Mouse (Mus musculus) layer of hippocampus, postnatal 10 days (tissue): ENCODE measurements at regions not wholly inside any gene's neighbourhood (a gene's known extent, or its start where the extent isn't known, plus 50 kb on each side); places are given as distances from the start of the nearest gene placed in this dataset.
A peak's percentile ranks its signal among the peaks of the same experiment; 100 is the strongest.

Experiments used
- DNase-seq, 2 experiments: peaks; one replicate each; pipeline ENCODE4 v3.0.0; 2021; ENCODE audit warnings: low spot score in 2 of 2

- no peak for DNase-seq
These were observed 93.8 kb upstream of the Tmem189 start for GRCm38 (mm10) chr2:167783374-167783773.

GRCm38 (mm10) chr2:167782231-167782999 lies 92.8 kb upstream of the Tmem189 start:
- DNase-seq: peak; percentile 56 to 70

GRCm38 (mm10) chr2:167781496-167781895 lies 91.9 kb upstream of the Tmem189 start:
- DNase-seq: no peak

DNA sequence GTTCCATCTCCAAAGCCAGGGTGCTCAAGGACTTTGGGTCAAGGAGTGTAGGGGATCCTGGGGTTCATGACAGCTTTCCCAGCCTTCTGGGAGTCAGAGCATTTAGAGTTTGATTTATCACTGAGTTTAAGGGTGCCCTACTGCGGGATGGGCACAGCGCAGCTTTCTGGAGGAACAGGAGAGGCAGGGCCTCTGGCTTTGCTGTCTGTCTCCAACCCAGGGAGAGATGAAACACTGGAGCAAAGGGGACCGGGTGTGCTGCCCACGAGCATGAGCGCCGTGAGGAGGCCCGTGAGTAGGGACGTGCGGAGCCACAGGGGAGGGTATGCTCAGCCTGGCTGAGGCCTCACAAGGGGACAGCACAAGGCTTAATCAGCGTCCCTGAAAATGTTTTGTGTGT lies 89.1 kb upstream of the Tmem189 start:
- DNase-seq: no peak

- no peak for DNase-seq
These were observed 88.6 kb upstream of the Tmem189 start for GRCm38 (mm10) chr2:167778271-167778670.

- DNase-seq: peak; percentile 51 to 56
These were observed 87.9 kb upstream of the Tmem189 start for GRCm38 (mm10) chr2:167777331-167778085.

DNA sequence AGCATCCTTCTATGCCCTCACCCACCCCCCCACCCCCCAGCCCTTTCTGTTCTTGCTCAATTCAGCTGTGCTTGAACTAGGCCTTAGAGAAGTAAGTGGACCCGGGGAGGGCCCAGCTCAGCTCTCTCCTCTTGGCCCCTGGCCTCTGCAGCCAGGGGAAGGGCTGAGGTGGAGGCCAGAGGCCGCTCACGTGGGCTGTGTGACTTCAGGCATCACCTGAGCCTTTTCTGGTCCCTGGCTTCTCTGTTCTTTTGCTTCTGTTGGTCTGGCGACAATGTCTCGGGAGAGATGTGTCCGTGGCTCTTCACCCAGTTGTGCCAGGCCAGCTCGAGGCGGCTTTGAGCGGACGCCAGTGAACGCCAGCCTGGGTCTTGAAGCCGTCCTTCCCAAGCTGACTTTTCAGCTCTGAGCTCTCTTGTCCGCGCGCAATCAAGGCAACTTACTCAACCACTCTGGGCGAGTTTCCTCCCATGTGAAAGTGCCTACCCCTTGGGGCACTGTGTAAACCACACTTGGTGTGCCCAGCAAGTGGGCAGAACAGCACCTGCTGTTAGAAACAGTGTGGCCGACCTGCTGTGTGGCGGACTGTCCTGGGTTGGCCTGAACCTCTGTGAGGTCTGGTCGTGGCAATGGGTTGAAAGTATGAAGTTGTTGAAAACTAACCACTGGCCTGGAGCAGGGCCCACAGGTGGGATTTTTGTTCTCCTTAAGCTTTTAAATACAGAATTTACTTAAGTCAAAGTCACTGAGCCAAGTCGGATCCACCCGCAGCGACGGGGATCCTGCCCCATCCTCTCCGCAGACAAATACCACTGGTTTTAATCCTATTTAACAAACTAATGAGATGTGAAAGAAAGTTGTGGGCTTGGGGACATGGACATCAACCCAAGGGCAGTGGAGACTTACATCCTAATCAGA lies 86.9 kb upstream of the Tmem189 start:
- DNase-seq: no peak

- no peak for DNase-seq
These were observed 85.7 kb upstream of the Tmem189 start for GRCm38 (mm10) chr2:167775218-167775915.

GRCm38 (mm10) chr2:167774806-167775179 lies 85.2 kb upstream of the Tmem189 start:
- DNase-seq: no peak

- DNase-seq: no peak
These were observed 84.7 kb upstream of the Tmem189 start for GRCm38 (mm10) chr2:167774166-167774805.

DNA sequence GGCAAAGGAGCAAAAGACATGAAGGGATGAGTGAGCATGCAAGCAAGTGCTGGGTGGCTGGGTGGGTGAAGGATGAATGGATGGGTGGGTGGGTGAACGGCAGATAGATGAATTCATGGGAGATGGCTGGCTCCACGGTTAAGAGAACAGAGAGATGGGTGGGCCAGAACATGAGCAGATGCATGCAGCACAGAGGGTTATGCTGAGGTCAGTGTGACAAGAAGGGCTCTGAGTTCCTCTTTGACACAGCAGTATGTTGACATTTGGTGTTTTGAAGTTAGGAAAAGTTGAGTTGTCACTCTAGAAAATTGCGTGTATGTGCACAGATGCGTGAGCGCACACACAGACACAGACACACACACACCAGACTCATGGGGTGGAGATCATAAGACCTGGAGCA lies 83.2 kb upstream of the Tmem189 start:
- no peak for DNase-seq

DNA sequence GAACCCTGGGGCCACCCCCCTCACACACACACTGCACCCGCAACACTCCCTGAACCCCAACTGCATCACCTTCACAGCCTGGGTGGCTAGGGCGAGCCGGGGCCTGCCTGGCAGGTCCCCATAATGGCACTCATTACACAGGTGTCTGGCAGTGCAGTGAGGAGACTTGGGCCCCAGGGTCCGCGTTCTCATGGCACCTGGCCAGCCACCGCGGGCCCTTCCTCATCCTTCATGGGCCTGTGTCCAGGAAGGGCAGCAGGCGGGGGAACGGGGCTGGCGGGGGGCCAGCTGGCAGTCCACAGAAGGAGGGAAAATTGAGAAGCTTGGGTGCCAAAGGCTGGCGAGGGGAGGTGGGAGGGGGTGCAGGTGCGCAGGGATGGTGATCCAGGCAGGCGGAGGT lies 78.3 kb upstream of the Tmem189 start:
- peak; percentile 49 to 64 for DNase-seq

GRCm38 (mm10) chr2:167767371-167767770 lies 77.7 kb upstream of the Tmem189 start:
- no peak for DNase-seq

GRCm38 (mm10) chr2:167765811-167766210 lies 76.2 kb upstream of the Tmem189 start:
- DNase-seq: no peak

- peak; percentile 72 to 80 for DNase-seq
These were observed 75.6 kb upstream of the Tmem189 start for GRCm38 (mm10) chr2:167765072-167765800.

- DNase-seq: no peak
These were observed 74.3 kb upstream of the Tmem189 start for GRCm38 (mm10) chr2:167763891-167764410.

GRCm38 (mm10) chr2:167761404-167761936 lies 71.8 kb upstream of the Tmem189 start:
- no peak for DNase-seq

- DNase-seq: no peak
These were observed 71.2 kb upstream of the Tmem189 start for GRCm38 (mm10) chr2:167760681-167761403.
